25 mouse cellular contexts compared by ENCODE assay signal in genomic region chr11:20522750-20523149, GRCm38 (mm10). TPM values are rescaled to one million over a fixed set of nuclear protein-coding genes. Genes with fewer than 3 reads are reported as not detected.
A peak's percentile ranks its signal among the peaks of the same experiment; 100 is the strongest.
DNase-seq lines count a peak whose midpoint lies in the region; ATAC-seq lines count a peak whose summit lies in the region.
"Had no signal": no experiment of that assay in that cellular context is flagged by ENCODE, and none has a peak within 500 bp of the region (broad histone marks: within the 10 kb centered on the region; RNA-seq: fewer than 3 reads in every experiment).

No protein-coding gene starts in this region.

- H3K4me2 ChIP-seq in kidney, embryonic 15.5 days, result no peak overlapping the region
- no peak overlapping the region for H3K4me2 ChIP-seq in midbrain, embryonic 11.5 days
- H3K4me2 ChIP-seq: forebrain, embryonic 13.5 days; heart, embryonic 12.5 days; heart, embryonic 15.5 days; hindbrain, embryonic 15.5 days had no signal

- H3K27me3 ChIP-seq in kidney, embryonic 15.5 days, result no peaks in the 10 kb centered on the region
- no peaks in the 10 kb centered on the region for H3K27me3 ChIP-seq in midbrain, embryonic 11.5 days (ENCODE audit: control insufficient read depth, insufficient read depth, low read length)
- no peaks in the 10 kb centered on the region for H3K27me3 ChIP-seq in midbrain, embryonic 10.5 days (ENCODE audit: low read depth, poor library complexity, severe bottlenecking)
- H3K27me3 ChIP-seq: forebrain, embryonic 13.5 days; heart, embryonic 12.5 days; heart, embryonic 15.5 days; hindbrain, embryonic 15.5 days had no signal

- ATAC-seq in kidney, embryonic 15.5 days (replicated peaks; ENCODE audit: low FRiP score), result 0 out of 2 replicates have a peak, but pooled peaks have one; percentile 62
- no peak for ATAC-seq in midbrain, embryonic 11.5 days (ENCODE audit: low FRiP score)
- 0 out of 2 replicates have a peak, but pooled peaks have one; percentile 54 for ATAC-seq in common myeloid progenitor, adult 5-6 weeks (replicated peaks; ENCODE audit: low read depth, poor library complexity, severe bottlenecking)
- peak; percentile 81 for ATAC-seq in megakaryocyte progenitor cell, adult 5-6 weeks (replicated peaks; ENCODE audit: poor library complexity)
- ATAC-seq: activated CD4-positive, CD25-positive, alpha-beta regulatory T cell, adult 4 months; forebrain, embryonic 13.5 days; forebrain, embryonic 16.5 days had no signal

- peaks cover 4% of the 10 kb centered on the region; the same call in 1 of the 2 replicates for H3K4me1 ChIP-seq in kidney, embryonic 15.5 days
- H3K4me1 ChIP-seq in midbrain, embryonic 11.5 days (ENCODE audit: control insufficient read depth, insufficient read depth, low read length), result no peaks in the 10 kb centered on the region
- no peaks in the 10 kb centered on the region for H3K4me1 ChIP-seq in midbrain, embryonic 10.5 days
- H3K4me1 ChIP-seq: forebrain, embryonic 10.5 days; forebrain, embryonic 13.5 days; heart, embryonic 12.5 days; heart, embryonic 15.5 days; hindbrain, embryonic 15.5 days had no signal

- no peak overlapping the region for H3K9ac ChIP-seq in kidney, embryonic 15.5 days
- H3K9ac ChIP-seq in midbrain, embryonic 11.5 days (ENCODE audit: low read length), result no peak overlapping the region
- H3K9ac ChIP-seq: forebrain, embryonic 13.5 days; heart, embryonic 12.5 days; heart, embryonic 15.5 days; hindbrain, embryonic 15.5 days had no signal

- no peak overlapping the region for H3K27ac ChIP-seq in kidney, embryonic 15.5 days
- H3K27ac ChIP-seq in midbrain, embryonic 11.5 days (ENCODE audit: low read depth, low read length), result no peak overlapping the region
- H3K27ac ChIP-seq in midbrain, embryonic 10.5 days (replicated peaks), result no peak overlapping the region
- H3K27ac ChIP-seq: forebrain, embryonic 10.5 days; forebrain, embryonic 13.5 days; gastrocnemius, adult 2 months; heart, embryonic 15.5 days; hindbrain, embryonic 15.5 days had no signal

- no peak for DNase-seq in kidney, adult 11 months
- peak; percentile 54 for DNase-seq in midbrain, embryonic 11.5 days (ENCODE audit: low spot score, missing footprints)
- DNase-seq in midbrain, embryonic 10.5 days (ENCODE audit: low spot score), result no peak
- DNase-seq in right cerebral cortex, postnatal 4 days, result no peak
- DNase-seq: adrenal gland, adult 8-10 months; adrenal gland, postnatal 25 days; cerebellum, adult 11-12 months; cerebellum, adult 8-10 months; cerebellum, postnatal 10 days; cerebellum, postnatal 36 days; gastrocnemius, adult 2 months; gastrocnemius, postnatal 14 days; heart, adult 18-20 months; heart, postnatal 10 days; heart, postnatal 36 days had no signal

- no peaks in the 10 kb centered on the region for H3K36me3 ChIP-seq in kidney, embryonic 15.5 days
- no peaks in the 10 kb centered on the region for H3K36me3 ChIP-seq in midbrain, embryonic 11.5 days (ENCODE audit: control insufficient read depth, insufficient read depth, low read length)
- H3K36me3 ChIP-seq in midbrain, embryonic 10.5 days, result no peaks in the 10 kb centered on the region
- H3K36me3 ChIP-seq: forebrain, embryonic 10.5 days; heart, embryonic 12.5 days; heart, embryonic 15.5 days; hindbrain, embryonic 15.5 days had no signal

- H3K4me3 ChIP-seq in kidney, embryonic 15.5 days (replicated peaks), result no peak overlapping the region
- no peak overlapping the region for H3K4me3 ChIP-seq in midbrain, embryonic 11.5 days (ENCODE audit: low read depth, low read length)
- no peak overlapping the region for H3K4me3 ChIP-seq in midbrain, embryonic 10.5 days
- H3K4me3 ChIP-seq: forebrain, embryonic 10.5 days; forebrain, embryonic 13.5 days; gastrocnemius, adult 2 months; heart, embryonic 12.5 days; heart, embryonic 15.5 days; hindbrain, embryonic 15.5 days had no signal

- 54% methylated on average over 4 of the region's 4 CpGs for WGBS in kidney, embryonic 15.5 days
- 64% methylated on average over 4 of the region's 4 CpGs for WGBS in midbrain, embryonic 11.5 days
- 74% methylated on average over 4 of the region's 4 CpGs for WGBS in midbrain, embryonic 10.5 days

- H3K9me3 ChIP-seq in kidney, embryonic 15.5 days (replicated peaks), result no peaks in the 10 kb centered on the region
- no peaks in the 10 kb centered on the region for H3K9me3 ChIP-seq in midbrain, embryonic 11.5 days (ENCODE audit: control insufficient read depth, low read length)
- H3K9me3 ChIP-seq in midbrain, embryonic 10.5 days (replicated peaks), result no peaks in the 10 kb centered on the region
- H3K9me3 ChIP-seq: forebrain, embryonic 10.5 days; forebrain, embryonic 13.5 days; heart, embryonic 12.5 days; heart, embryonic 15.5 days; hindbrain, embryonic 15.5 days had no signal

RNA-seq across cellular contexts. Expression of gene Sertad2, which starts 20.3 kb away (rescaled TPM):
- polyA plus RNA-seq in kidney, embryonic 15.5 days (2015; fragmentation: Nextera tagmentation; extraction: Ambion mirVana), result 31.1 and 36.5 TPM in 2 replicates
- polyA plus RNA-seq in midbrain, embryonic 11.5 days (2014; fragmentation: Nextera tagmentation; extraction: Ambion mirVana), result 19.3 and 19.4 TPM in 2 replicates
- 30.3 and 36.7 TPM in 2 replicates for polyA plus RNA-seq in midbrain, embryonic 10.5 days (2016; fragmentation: Nextera tagmentation; extraction: Ambion mirVana)
- total RNA-seq in common myeloid progenitor, adult 5-6 weeks (2017), result 11.8 and 12.6 TPM in 2 replicates
- 8.8 and 11.3 TPM in 2 replicates for total RNA-seq in megakaryocyte progenitor cell, adult 5-6 weeks (2015)
- total RNA-seq in megakaryocyte progenitor cell, adult 5-6 weeks (2017), result 6.9 and 9.4 TPM in 2 replicates
